ENCODE assay signal across 9 mouse cellular contexts in the genomic region with DNA sequence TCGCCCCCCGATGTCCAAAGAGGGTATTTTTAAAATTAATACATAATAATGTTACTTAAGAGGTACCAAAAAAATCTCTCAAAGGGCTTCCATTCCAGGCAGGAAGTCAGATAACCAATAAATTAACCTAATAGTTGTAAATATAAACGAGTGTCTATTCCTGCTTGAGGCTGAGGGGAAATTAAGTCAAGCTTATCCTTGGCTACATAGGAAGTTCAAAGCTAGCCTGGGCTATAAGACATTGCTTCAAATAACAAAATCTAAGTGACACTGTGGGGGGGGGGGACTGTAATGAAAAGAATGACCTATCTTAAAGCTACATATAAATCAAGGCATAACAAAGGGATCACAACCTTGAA. TPM values are rescaled to one million over a fixed set of nuclear protein-coding genes. Genes with fewer than 3 reads are reported as not detected.
DNase-seq lines count a peak whose midpoint lies in the region; ATAC-seq and TF ChIP-seq lines count a peak whose summit lies in the region.
"Had no signal": no experiment of that assay in that cellular context is flagged by ENCODE, and none has a peak within 500 bp of the region (broad histone marks: within the 10 kb centered on the region; RNA-seq: fewer than 3 reads in every experiment).

No protein-coding gene starts in this region.

- peak overlapping the region; percentile 86 for H3K4me3 ChIP-seq in heart, embryonic 11.5 days (ENCODE audit: low read depth, low read length)
- H3K4me3 ChIP-seq in C2C12 (ENCODE audit: insufficient read depth, poor library complexity, severe bottlenecking), result peak overlapping the region; percentile 98
- H3K4me3 ChIP-seq in forebrain, embryonic 15.5 days, result peak overlapping the region; percentile 98
- peak overlapping the region; percentile 91 for H3K4me3 ChIP-seq in liver, embryonic 15.5 days (replicated peaks)

- H3K9ac ChIP-seq in heart, embryonic 11.5 days (ENCODE audit: low read depth, low read length), result no peak overlapping the region; the same call in 1 of the 2 replicates
- H3K9ac ChIP-seq in forebrain, embryonic 15.5 days (replicated peaks), result no peak overlapping the region
- peak overlapping the region; percentile 98; the same call in 1 of the 2 replicates for H3K9ac ChIP-seq in liver, embryonic 15.5 days

- H3K9me3 ChIP-seq in heart, embryonic 11.5 days (replicated peaks; ENCODE audit: control insufficient read depth, low read length), result no peaks in the 10 kb centered on the region
- no peaks in the 10 kb centered on the region for H3K9me3 ChIP-seq in forebrain, embryonic 15.5 days
- no peaks in the 10 kb centered on the region for H3K9me3 ChIP-seq in liver, embryonic 15.5 days (replicated peaks)

- peaks cover 37% of the 10 kb centered on the region for H3K79me3 ChIP-seq in C2C12 (ENCODE audit: low read depth)

- intact Hi-C loops in heart, postnatal 25 days (cut with DNase I), result loop anchor here (5.0 kb wide), 1 partner anchor 69 kb away; no protein-coding TSS in a partner anchor

- no peaks in the 10 kb centered on the region for H3K36me3 ChIP-seq in heart, embryonic 11.5 days (ENCODE audit: control insufficient read depth, insufficient read depth, low read length)
- H3K36me3 ChIP-seq in C2C12 (ENCODE audit: control insufficient read depth, insufficient read depth), result no peaks in the 10 kb centered on the region
- no peaks in the 10 kb centered on the region for H3K36me3 ChIP-seq in forebrain, embryonic 15.5 days
- 0 out of 2 replicates have a peak, but pooled peaks cover 5% of the 10 kb centered on the region for H3K36me3 ChIP-seq in liver, embryonic 15.5 days (replicated peaks)

- H3K27ac ChIP-seq in heart, embryonic 11.5 days (ENCODE audit: low read depth, low read length), result peak overlapping the region; percentile 92
- peak overlapping the region; percentile 94 for H3K27ac ChIP-seq in forebrain, embryonic 15.5 days (replicated peaks)
- H3K27ac ChIP-seq in liver, embryonic 15.5 days (replicated peaks), result peak overlapping the region; percentile 89

- WGBS in heart, embryonic 11.5 days (ENCODE audit: insufficient replicate concordance), result 23% methylated on average over 3 of the region's 3 CpGs
- 26% methylated on average over 3 of the region's 3 CpGs for WGBS in forebrain, embryonic 15.5 days
- 3% methylated on average over 3 of the region's 3 CpGs for WGBS in liver, embryonic 15.5 days (ENCODE audit: insufficient replicate concordance)

- H3K79me2 ChIP-seq in C2C12 (ENCODE audit: control insufficient read depth, insufficient read depth), result peaks cover 43% of the 10 kb centered on the region

- H3K4me1 ChIP-seq in heart, embryonic 11.5 days (ENCODE audit: control insufficient read depth, insufficient read depth, low read length), result peaks cover 11% of the 10 kb centered on the region
- peaks cover 33% of the 10 kb centered on the region for H3K4me1 ChIP-seq in forebrain, embryonic 15.5 days
- peaks cover 23% of the 10 kb centered on the region for H3K4me1 ChIP-seq in liver, embryonic 15.5 days (replicated peaks)

- DNase-seq in heart, postnatal 25 days (ENCODE audit: low spot score), result no peak
- no peak for DNase-seq in ovary, adult 18-20 months (ENCODE audit: low spot score)
- DNase-seq in spleen, postnatal 4 days (ENCODE audit: low spot score in 2 of 2), result no peak
- DNase-seq in embryo, embryonic 10 days (ENCODE audit: low spot score), result no peak

- peak overlapping the region; percentile 87 for H3K4me2 ChIP-seq in heart, embryonic 11.5 days
- peak overlapping the region; percentile 76 for H3K4me2 ChIP-seq in forebrain, embryonic 15.5 days (replicated peaks)
- H3K4me2 ChIP-seq in liver, embryonic 15.5 days, result peak overlapping the region; percentile 68

- H3K27me3 ChIP-seq in heart, embryonic 11.5 days (ENCODE audit: control insufficient read depth, insufficient read depth, low read length), result no peaks in the 10 kb centered on the region
- no peaks in the 10 kb centered on the region for H3K27me3 ChIP-seq in C2C12 (ENCODE audit: control insufficient read depth, insufficient read depth, insufficient read length)
- no peaks in the 10 kb centered on the region for H3K27me3 ChIP-seq in forebrain, embryonic 15.5 days
- H3K27me3 ChIP-seq in liver, embryonic 15.5 days, result no peaks in the 10 kb centered on the region

- no peak for TF ChIP-seq CTCF in C2C12 (IDR thresholded peaks at IDR 0.05; ENCODE audit: control insufficient read depth, insufficient read depth, insufficient read length)

- no peak overlapping the region for H3ac ChIP-seq in C2C12 (ENCODE audit: control insufficient read depth, insufficient read length, low read depth)

- no peak for ATAC-seq in heart, embryonic 11.5 days (replicated peaks; ENCODE audit: insufficient number of reproducible peaks, low FRiP score, low TSS enrichment)
- ATAC-seq in forebrain, embryonic 15.5 days (replicated peaks), result peak; percentile 14; the same call in 1 of the 2 replicates
- ATAC-seq in liver, embryonic 15.5 days (ENCODE audit: insufficient read depth), result no peak

TF ChIP-seq in C2C12, 6 proteins besides CTCF, POLR2A, EP300 and RAD21:
- TF ChIP-seq MAX (IDR thresholded peaks at IDR 0.05), result no peak
- no peak for TF ChIP-seq FOSL1 (IDR thresholded peaks at IDR 0.05; ENCODE audit: insufficient read depth, low read length, poor library complexity, severe bottlenecking)
- TF ChIP-seq CEBPB (IDR thresholded peaks at IDR 0.05; ENCODE audit: low read depth), result no peak
- no peak for TF ChIP-seq MYOG (IDR thresholded peaks at IDR 0.05; ENCODE audit: control insufficient read depth, extremely low read depth, insufficient read length)
- TF ChIP-seq MYOD1 (IDR thresholded peaks at IDR 0.05; ENCODE audit: control insufficient read depth, insufficient read length, low read depth), result no peak
- no peak for TF ChIP-seq USF1 (IDR thresholded peaks at IDR 0.05; ENCODE audit: low read depth)
TF ChIP-seq in C2C12: peak in this region for 0.

RNA-seq across cellular contexts. Expression of gene Gpatch8, which starts 0.5 kb away (rescaled TPM):
- 26.4 and 36.5 TPM in 2 replicates for polyA plus RNA-seq in heart, embryonic 11.5 days (2014; fragmentation: Nextera tagmentation; extraction: Ambion mirVana)
- 10 to 100 TPM; 19.3 to 23.2 TPM for total RNA-seq in heart, postnatal 25 days (2021)
- 7.3 TPM for polyA plus RNA-seq in C2C12 (2012; fragmentation: generic; extraction: Trizol)
- polyA plus RNA-seq in forebrain, embryonic 15.5 days (2015; fragmentation: Nextera tagmentation; extraction: Ambion mirVana), result 77.6 and 80.8 TPM in 2 replicates
- polyA plus RNA-seq in liver, embryonic 15.5 days (2015; fragmentation: Nextera tagmentation; extraction: Ambion mirVana), result 20.1 and 20.8 TPM in 2 replicates

RNA-seq across cellular contexts. Expression of gene Gm11627, which starts 22.6 kb away (rescaled TPM):
- 13.6 and 13.9 TPM in 2 replicates for polyA plus RNA-seq in heart, embryonic 11.5 days (2014; fragmentation: Nextera tagmentation; extraction: Ambion mirVana)
- 1 to 10 TPM; 2.2 TPM for total RNA-seq in heart, postnatal 25 days (2021)
- polyA plus RNA-seq in C2C12 (2012; fragmentation: generic; extraction: Trizol), result 0.26 TPM
- 8.2 and 10.1 TPM in 2 replicates for polyA plus RNA-seq in forebrain, embryonic 15.5 days (2015; fragmentation: Nextera tagmentation; extraction: Ambion mirVana)
- polyA plus RNA-seq in liver, embryonic 15.5 days (2015; fragmentation: Nextera tagmentation; extraction: Ambion mirVana), result 0.22 and 0.29 TPM in 2 replicates
- total RNA-seq: hematopoietic stem cell, adult 5-6 weeks had no signal

RNA-seq across cellular contexts. Expression of gene Fzd2, which starts 47.5 kb away (rescaled TPM):
- 23.9 and 25.0 TPM in 2 replicates for polyA plus RNA-seq in heart, embryonic 11.5 days (2014; fragmentation: Nextera tagmentation; extraction: Ambion mirVana)
- 1 to 10 TPM; 4.7 to 5.0 TPM for total RNA-seq in heart, postnatal 25 days (2021)
- 42.1 TPM for polyA plus RNA-seq in C2C12 (2012; fragmentation: generic; extraction: Trizol)
- 18.4 and 20.3 TPM in 2 replicates for polyA plus RNA-seq in forebrain, embryonic 15.5 days (2015; fragmentation: Nextera tagmentation; extraction: Ambion mirVana)
- polyA plus RNA-seq in liver, embryonic 15.5 days (2015; fragmentation: Nextera tagmentation; extraction: Ambion mirVana), result 0.41 and 0.60 TPM in 2 replicates
- total RNA-seq: hematopoietic stem cell, adult 5-6 weeks had no signal

Comparison
In these comparisons a context has a peak if more than half of its experiments do, and no peak if none do; other contexts are left out.
1. RNA of gene Fzd2, which starts 47.5 kb away (polyA plus RNA-seq): 42.1 TPM in C2C12 (single experiment), 23.9 to 25.0 TPM in heart, embryonic 11.5 days and 18.4 to 20.3 TPM in forebrain, embryonic 15.5 days; 0.41 to 0.60 TPM in liver, embryonic 15.5 days; every median in the first group is over 10 times any median in the second.
2. Peak in every context shown above with its lines, with median percentiles within 50 percentile points of each other: H3K27ac ChIP-seq, H3K4me2 ChIP-seq and H3K4me3 ChIP-seq.